Mouse (Mus musculus) c-Kit-positive CD71-negative TER-119-negative erythroid progenitor cells, embryonic 14.5 days (primary cell): Measurements from ENCODE around the gene Polr2a.
A peak's percentile ranks its signal among the peaks of the same experiment; 100 is the strongest.
"Not testable (repeated sequence)": the region's sequence is repeated elsewhere in the genome, so short reads cannot be mapped to it uniquely, and the experiment has no call there.

Experiments
- DNase-seq: peaks from one replicate; pipeline ENCODE4 v3.0.0-alpha.2; 2013; ENCODE audit warnings: low read depth

Gene Polr2a

GRCm38 (mm10) chr11:69754233-69754632, 4.2 kb downstream of the Polr2a start:
- no peak for DNase-seq

- no peak for DNase-seq
Measured at GRCm38 (mm10) chr11:69752686-69753085, 5.8 kb downstream of the Polr2a start.

DNA sequence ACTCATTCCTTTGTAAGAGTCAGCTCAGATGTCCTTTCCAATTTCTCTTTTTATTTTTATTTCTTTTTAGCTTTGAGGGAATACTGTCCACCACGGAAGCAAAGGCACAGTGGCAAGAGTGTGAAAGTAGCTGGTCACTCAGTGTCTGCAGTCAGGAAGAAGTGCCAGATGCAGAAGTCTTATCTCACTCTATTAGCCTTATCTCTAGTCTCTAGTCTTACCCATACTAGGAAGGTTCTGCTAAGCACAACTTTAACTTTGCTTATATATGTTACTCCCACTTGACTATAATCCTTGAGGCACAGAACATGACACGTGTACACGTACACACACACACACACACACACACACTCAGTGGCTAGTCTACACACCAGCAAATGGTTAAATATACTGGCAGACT, 6.8 kb downstream of the Polr2a start:
- DNase-seq = no peak

DNA sequence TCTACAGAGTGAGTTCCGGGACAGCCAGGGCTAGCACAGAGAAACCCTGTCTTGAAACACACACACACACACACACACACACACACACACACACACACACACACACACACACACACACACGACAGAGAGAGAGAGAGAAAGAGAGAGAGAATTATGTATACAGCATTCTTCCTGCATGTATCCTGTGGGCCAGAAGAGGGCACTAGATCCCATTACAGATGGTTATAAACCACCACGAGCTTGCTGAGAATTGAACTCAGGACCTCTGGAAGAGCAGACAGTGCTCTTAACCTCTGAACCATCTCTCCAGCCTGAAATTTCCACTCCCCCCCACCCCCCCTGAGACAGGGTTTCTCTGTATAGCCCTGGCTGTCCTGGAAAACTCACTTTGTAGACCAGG, 27.0 kb downstream of the Polr2a start:
- DNase-seq = not testable (repeated sequence)

DNA sequence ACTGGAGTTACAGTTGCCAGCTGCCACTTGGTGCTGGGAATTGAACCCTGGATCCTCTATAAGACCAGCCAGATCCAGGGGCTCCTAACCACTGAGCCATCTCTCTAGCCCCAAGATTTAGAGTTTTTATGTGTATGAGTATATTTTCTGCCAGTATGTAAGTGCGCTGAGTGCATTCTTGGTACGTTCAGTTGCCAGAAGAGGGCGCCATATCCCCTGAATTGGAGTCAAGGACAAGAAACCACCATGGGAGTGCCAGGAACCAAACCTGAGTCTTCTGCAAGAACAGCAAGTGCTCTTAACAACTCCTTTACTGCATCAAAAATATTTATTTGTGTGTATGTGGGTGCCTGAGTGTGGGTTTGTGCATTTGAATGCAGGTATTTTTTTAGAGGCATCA, 29.4 kb downstream of the Polr2a start:
- DNase-seq = peak; percentile 74

GRCm38 (mm10) chr11:69725951-69726350, 32.5 kb downstream of the Polr2a start:
- no peak for DNase-seq

- DNase-seq = no peak
Measured at GRCm38 (mm10) chr11:69723074-69723473, 35.4 kb downstream of the Polr2a start.

DNA sequence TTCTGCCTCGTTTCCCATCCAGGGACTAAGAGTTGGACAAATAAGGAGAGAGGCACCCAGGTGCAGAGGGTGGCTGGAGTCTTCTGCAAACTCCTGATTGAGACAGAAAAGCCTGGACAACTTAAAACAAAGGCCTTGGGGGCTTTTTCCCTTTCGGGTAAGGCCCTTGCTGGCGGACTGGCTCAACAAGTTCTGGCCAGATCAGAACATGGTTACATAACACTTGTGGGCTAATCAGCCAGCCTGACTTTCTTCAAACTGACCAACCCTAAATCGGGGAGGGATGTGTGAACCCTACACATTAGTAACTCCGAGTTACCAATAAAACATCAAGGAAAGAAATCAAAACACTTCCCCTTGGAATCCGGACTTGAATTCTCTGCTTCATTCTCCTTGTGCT, 37.6 kb downstream of the Polr2a start:
- no peak for DNase-seq

GRCm38 (mm10) chr11:69719423-69719822, 39.0 kb downstream of the Polr2a start:
- DNase-seq = no peak

- DNase-seq = no peak
Measured at GRCm38 (mm10) chr11:69718661-69719060, 39.8 kb downstream of the Polr2a start.

DNA sequence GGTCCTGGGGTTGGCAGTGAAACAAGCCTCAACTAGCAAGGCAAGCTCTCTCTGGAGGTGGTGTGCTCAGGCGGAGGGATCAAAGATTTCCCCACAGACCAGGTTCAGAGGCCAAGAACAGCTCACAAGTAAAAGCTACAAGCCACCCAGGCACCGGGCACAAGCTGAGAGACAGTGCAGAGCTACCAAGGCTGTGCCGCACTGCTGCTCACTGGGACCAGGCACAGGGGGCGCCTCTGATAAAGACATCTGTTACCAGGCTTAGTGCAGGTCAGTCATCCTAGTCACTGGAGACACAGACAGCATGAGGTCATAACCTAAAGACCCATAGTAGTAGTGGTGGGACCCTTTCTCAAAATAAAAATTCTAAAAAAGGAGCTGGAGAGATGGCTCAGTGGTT, 41.5 kb downstream of the Polr2a start:
- no peak for DNase-seq

GRCm38 (mm10) chr11:69715929-69716328, 42.5 kb downstream of the Polr2a start:
- DNase-seq = no peak

DNA sequence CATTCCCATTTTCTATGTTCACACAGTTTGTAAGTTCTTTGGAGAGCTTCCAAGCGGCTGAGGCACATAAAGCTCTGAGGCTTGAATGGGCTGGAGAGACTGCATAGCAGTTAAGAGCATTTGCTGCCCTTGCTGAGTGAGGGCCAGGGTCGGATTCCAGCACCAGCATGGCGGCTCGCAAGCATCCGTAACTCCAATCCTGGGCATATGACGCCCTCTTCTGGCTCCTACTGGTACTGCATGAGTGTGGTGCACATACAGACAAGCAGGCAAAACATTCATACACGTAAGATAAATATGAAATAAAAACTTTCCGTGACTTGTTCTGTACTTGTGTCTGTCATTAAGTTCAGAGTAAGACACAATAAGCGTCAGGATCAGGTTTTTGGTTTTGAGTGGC, 43.0 kb downstream of the Polr2a start:
- DNase-seq = no peak

- DNase-seq = no peak
Measured at GRCm38 (mm10) chr11:69714636-69715329, 43.7 kb downstream of the Polr2a start.

DNA sequence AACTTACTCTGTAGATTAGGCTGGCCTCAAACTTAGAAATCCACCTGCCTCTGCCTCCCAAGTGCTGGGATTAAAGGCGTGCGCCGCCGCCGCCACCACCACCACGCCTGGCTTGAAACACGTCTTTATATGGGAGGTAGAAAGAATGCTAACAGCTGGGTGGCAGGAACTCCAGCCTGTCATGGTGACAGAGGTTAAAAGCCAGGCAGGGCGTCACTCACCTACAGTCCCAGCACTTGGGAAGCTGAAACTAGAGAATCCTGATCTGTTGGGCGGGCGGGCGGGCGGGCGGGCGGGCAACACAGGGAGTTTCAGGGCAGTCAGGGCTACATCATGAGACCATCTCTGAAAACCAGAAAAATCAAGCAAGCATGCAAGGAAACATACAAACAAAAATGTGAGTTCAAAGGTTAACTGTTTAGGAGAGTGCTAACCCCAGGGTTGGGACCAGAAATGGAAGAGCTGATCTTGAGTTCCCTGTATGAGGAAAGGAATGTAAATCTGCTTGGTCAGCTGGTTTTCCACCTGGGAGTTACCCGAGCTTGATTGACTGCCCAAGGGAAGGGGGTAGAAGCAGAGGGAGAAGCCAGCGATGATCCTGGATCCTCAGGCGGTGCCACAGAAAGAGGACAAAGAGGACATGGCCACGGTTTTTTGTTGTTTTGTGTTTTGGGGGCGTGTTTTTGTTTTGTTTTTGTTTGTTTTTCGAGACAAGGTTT, 45.3 kb downstream of the Polr2a start:
- DNase-seq = no peak

- DNase-seq = no peak
Measured at GRCm38 (mm10) chr11:69711082-69711481, 47.4 kb downstream of the Polr2a start.

GRCm38 (mm10) chr11:69710470-69710869, 48.0 kb downstream of the Polr2a start:
- no peak for DNase-seq

GRCm38 (mm10) chr11:69709554-69710446, 48.6 kb downstream of the Polr2a start:
- no peak for DNase-seq

DNA sequence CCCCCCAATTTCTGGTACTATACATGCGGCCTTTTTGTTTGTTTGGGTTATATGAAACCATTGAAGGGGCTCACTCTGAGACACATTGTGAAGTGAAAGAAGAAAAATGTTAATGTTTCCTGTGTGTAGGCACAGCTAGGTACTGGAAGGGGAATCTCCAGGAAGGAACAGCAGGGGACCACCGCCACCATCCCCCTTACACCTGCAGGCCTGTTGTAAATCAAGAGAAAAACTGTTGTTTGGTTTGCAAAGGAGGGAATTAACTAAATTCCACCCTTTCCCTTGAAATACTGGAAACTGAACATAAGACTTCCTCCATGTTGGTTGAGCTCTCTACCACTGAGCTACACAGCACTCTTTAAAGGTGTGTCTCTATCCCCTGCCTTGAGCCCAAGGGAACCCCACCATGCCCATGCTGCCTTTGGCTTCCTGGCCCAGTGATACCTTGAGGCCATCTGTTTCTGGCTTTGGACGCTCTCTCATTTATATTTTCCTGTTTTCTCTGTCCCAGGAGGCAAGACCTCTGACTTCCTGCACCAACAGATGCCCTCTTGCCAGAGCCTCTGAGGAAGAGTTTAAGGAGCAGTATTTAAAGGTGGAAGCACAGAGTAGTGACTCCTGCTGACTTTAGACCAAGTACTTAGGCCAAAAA, 49.7 kb downstream of the Polr2a start:
- no peak for DNase-seq

- no peak for DNase-seq
Measured at GRCm38 (mm10) chr11:69707873-69708381, 50.5 kb downstream of the Polr2a start.

DNA sequence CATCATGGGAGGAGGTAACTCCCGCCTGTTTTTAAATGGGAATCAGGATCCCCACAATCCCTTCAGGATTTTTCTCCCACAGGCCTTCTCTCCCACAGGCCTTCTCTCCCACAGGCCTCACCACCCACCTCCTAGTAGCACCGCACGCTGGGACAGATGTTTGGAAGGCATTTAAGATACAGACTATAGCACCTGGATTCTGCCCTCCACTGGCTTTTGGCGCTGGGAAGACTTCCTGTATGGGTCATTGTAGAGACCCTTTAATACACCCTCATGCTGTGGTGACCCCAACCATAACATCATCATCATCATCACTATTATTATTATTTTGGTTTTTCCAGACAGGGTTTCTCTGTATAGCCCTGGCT, 51.0 kb downstream of the Polr2a start:
- no peak for DNase-seq
